Mouse (Mus musculus) kidney, postnatal 4 days (tissue): ENCODE results near the gene Opn1mw.
"Not testable (repeated sequence)": the region's sequence is repeated elsewhere in the genome, so short reads cannot be mapped to it uniquely, and the experiment has no call there.

Source experiments
- DNase-seq, 2 experiments: peaks; one replicate each; pipeline ENCODE4 v3.0.0; 2021; ENCODE audit warnings: mixed read lengths in 2 of 2

The Opn1mw gene

GRCm38 (mm10) chrX:74127164-74127563, at the start of gene Opn1mw:
Opn1mw (plus strand) TSS chrX:74127464.
- DNase-seq, result no peak

- no peak for DNase-seq
Measured at GRCm38 (mm10) chrX:74084276-74084837, 42.9 kb upstream of the Opn1mw start.

GRCm38 (mm10) chrX:74084946-74085498, 42.2 kb upstream of the Opn1mw start:
- DNase-seq, result peak; percentile 79 to 88

- peak; percentile 96 to 98 for DNase-seq
Measured at GRCm38 (mm10) chrX:74085601-74086038, 41.6 kb upstream of the Opn1mw start.

GRCm38 (mm10) chrX:74095130-74095529, 32.1 kb upstream of the Opn1mw start:
- no peak for DNase-seq

- no peak for DNase-seq
Measured at GRCm38 (mm10) chrX:74103457-74104188, 23.6 kb upstream of the Opn1mw start.

- DNase-seq, result no peak
Measured at GRCm38 (mm10) chrX:74105916-74106315, 21.3 kb upstream of the Opn1mw start.

GRCm38 (mm10) chrX:74108747-74109146, 18.5 kb upstream of the Opn1mw start:
- no peak for DNase-seq

- DNase-seq, result no peak
Measured at GRCm38 (mm10) chrX:74114036-74114435, 13.2 kb upstream of the Opn1mw start.

GRCm38 (mm10) chrX:74115511-74115910, 11.8 kb upstream of the Opn1mw start:
- DNase-seq, result peak; percentile 70 to 78

- DNase-seq, result peak; percentile 12 to 18
Measured at GRCm38 (mm10) chrX:74124975-74125374, 2.3 kb upstream of the Opn1mw start.

GRCm38 (mm10) chrX:74135263-74135662, 8.0 kb downstream of the Opn1mw start, which contains the start of gene Mecp2:
Mecp2 (minus strand) TSS chrX:74135363.
- not testable (repeated sequence) for DNase-seq

GRCm38 (mm10) chrX:74167738-74168137, 40.5 kb downstream of the Opn1mw start, which contains the start of gene Tex28:
Tex28 (minus strand) TSS chrX:74167838.
- no peak for DNase-seq

- DNase-seq, result no peak
Measured at GRCm38 (mm10) chrX:74176959-74177358, 49.7 kb downstream of the Opn1mw start, which contains the start of gene Tktl1. Tktl1 (plus strand) TSS chrX:74177259.
